Mouse (Mus musculus) limb, embryonic 11.5 days (tissue): ENCODE results near the gene Kdm5c. TPM values are rescaled to one million over a fixed set of nuclear protein-coding genes. Genes with fewer than 3 reads are reported as not detected.

Source experiments
- ATAC-seq: fragments of 200-750 bp; cut with Nextera tagmentation; 2 replicates; pipeline ENCODE4 v1.8.0; 2017; ENCODE audit warnings: low read depth; ENCODE audit not compliant: insufficient number of reproducible peaks, low FRiP score, low TSS enrichment
- DNase-seq: peaks from one replicate; pipeline ENCODE4 v3.0.0-alpha.2; 2015; ENCODE audit warnings: low spot score
- H3K27ac ChIP-seq: fragments of 300-500 bp; sonication (generic); replicated peaks from 2 replicates; pipeline ENCODE4 v1.5.1; 2014; ENCODE audit warnings: low read depth, mild to moderate bottlenecking, low read length
- H3K27me3 ChIP-seq: fragments of 300-500 bp; sonication (generic); 2 replicates; pipeline ENCODE4 v1.6.1; 2014; ENCODE audit warnings: mild to moderate bottlenecking, low read length, mixed read lengths; ENCODE audit not compliant: control insufficient read depth, insufficient read depth
- H3K36me3 ChIP-seq: fragments of 300-500 bp; sonication (generic); 2 replicates; pipeline ENCODE4 v1.6.1; 2014; ENCODE audit warnings: mild to moderate bottlenecking, low read length, moderate library complexity, mixed read lengths; ENCODE audit not compliant: control insufficient read depth, insufficient read depth
- H3K4me1 ChIP-seq: fragments of 300-500 bp; sonication (generic); 2 replicates; pipeline ENCODE4 v1.6.1; 2014; ENCODE audit warnings: low read length, mixed read lengths; ENCODE audit not compliant: control insufficient read depth, insufficient read depth
- H3K4me2 ChIP-seq: fragments of 300-500 bp; sonication (generic); 2 replicates; pipeline ENCODE4 v1.6.1; 2014; ENCODE audit warnings: low read depth, mild to moderate bottlenecking, moderate library complexity; ENCODE audit not compliant: severe bottlenecking
- H3K4me3 ChIP-seq: fragments of 300-500 bp; sonication (generic); 2 replicates; pipeline ENCODE4 v1.5.1; 2014; ENCODE audit warnings: low read depth, low read length
- H3K9ac ChIP-seq: fragments of 300-500 bp; sonication (generic); 2 replicates; pipeline ENCODE4 v1.6.1; 2014; ENCODE audit warnings: mild to moderate bottlenecking, low read length
- H3K9me3 ChIP-seq: fragments of 300-500 bp; sonication (generic); 2 replicates; pipeline ENCODE4 v1.6.1; 2016; ENCODE audit warnings: low read length; ENCODE audit not compliant: control insufficient read depth
- WGBS: fragments of 180-500 bp; shearing (Covaris S2); extraction: QIAGEN DNeasy Blood & Tissue Kit; methylation state at CpG from one replicate; pipeline ENCODE4 v1.1.7; 2014; 5-methylcytosine and 5-hydroxymethylcytosine counted together
- polyA plus RNA-seq: library from polyadenylated mRNA; unstranded; fragments of >200 nt; fragmentation: Nextera tagmentation; extraction: Ambion mirVana; gene quantifications from 2 replicates; pipeline ENCODE4 v1.2.1, GENCODE M21; 2014

Kdm5c gene
- 33.8 and 41.4 TPM in 2 replicates for polyA plus RNA-seq

- peaks cover 11% of the 10 kb centered on the region; the same call in 1 of the 2 replicates for H3K4me1 ChIP-seq
- 0 out of 2 replicates have a peak, but pooled peaks cover 3% of the 10 kb centered on the region for H3K27me3 ChIP-seq
- H3K27ac ChIP-seq = peak within 1 kb of the TSS; percentile 39; the same call in 1 of the 2 replicates
- peak; percentile 97 for ATAC-seq
- H3K4me3 ChIP-seq = peak within 1 kb of the TSS; percentile 86
- under 1% methylated on average over 68 of the region's 69 CpGs for WGBS
- DNase-seq = peak; percentile 96
- no peaks in the 10 kb centered on the region for H3K36me3 ChIP-seq
- H3K9me3 ChIP-seq = no peaks in the 10 kb centered on the region
- H3K9ac ChIP-seq = peak within 1 kb of the TSS; percentile 94
- H3K4me2 ChIP-seq = peak within 1 kb of the TSS; percentile 56
Observed at GRCm38 (mm10) chrX:152232781-152233763, at the start of gene Kdm5c. Gene Kdm5c, plus strand, starts transcription at chrX:152233020.

GRCm38 (mm10) chrX:152187151-152187550 is 45.7 kb upstream of the Kdm5c start:
- Histone ChIP-seq H3K9ac (no peak overlapping the region), H3K4me2 (no peak overlapping the region), H3K4me1 (no peaks in the 10 kb centered on the region), H3K4me3 (no peak overlapping the region), H3K36me3 (no peaks in the 10 kb centered on the region), H3K27me3 (0 out of 2 replicates have a peak, but pooled peaks cover 13% of the 10 kb centered on the region), H3K27ac (no peak overlapping the region), H3K9me3 (no peaks in the 10 kb centered on the region)
- DNase-seq (no peak), ATAC-seq (no peak)

- WGBS = 77% methylated on average over 1 of the region's 1 CpGs
- Histone ChIP-seq H3K4me1 (no peaks in the 10 kb centered on the region), H3K9me3 (no peaks in the 10 kb centered on the region), H3K36me3 (no peaks in the 10 kb centered on the region), H3K27me3 (peaks cover 31% of the 10 kb centered on the region; the same call in 1 of the 2 replicates), H3K27ac (no peak overlapping the region), H3K4me2 (no peak overlapping the region), H3K9ac (no peak overlapping the region), H3K4me3 (no peak overlapping the region)
- DNase-seq = no peak
- no peak for ATAC-seq
Observed at GRCm38 (mm10) chrX:152191266-152191665, 41.6 kb upstream of the Kdm5c start.

GRCm38 (mm10) chrX:152197814-152198648 is 34.8 kb upstream of the Kdm5c start:
- Histone ChIP-seq H3K9ac (no peak overlapping the region), H3K9me3 (no peaks in the 10 kb centered on the region), H3K4me1 (no peaks in the 10 kb centered on the region), H3K27me3 (peaks cover 44% of the 10 kb centered on the region), H3K4me3 (no peak overlapping the region), H3K27ac (no peak overlapping the region), H3K4me2 (no peak overlapping the region), H3K36me3 (no peaks in the 10 kb centered on the region)
- WGBS = 79% methylated on average over 1 of the region's 1 CpGs
- ATAC-seq (no peak), DNase-seq (no peak)

- Histone ChIP-seq H3K9ac (no peak overlapping the region), H3K4me3 (no peak overlapping the region), H3K4me2 (no peak overlapping the region), H3K9me3 (no peaks in the 10 kb centered on the region), H3K27me3 (peaks cover 44% of the 10 kb centered on the region), H3K27ac (no peak overlapping the region), H3K4me1 (no peaks in the 10 kb centered on the region), H3K36me3 (no peaks in the 10 kb centered on the region)
- 39% methylated on average over 4 of the region's 4 CpGs for WGBS
- ATAC-seq = no peak
- DNase-seq = no peak
Observed at GRCm38 (mm10) chrX:152201737-152202421, 30.9 kb upstream of the Kdm5c start.

- 42% methylated on average over 8 of the region's 8 CpGs for WGBS
- no peak overlapping the region for H3K9ac ChIP-seq
- no peaks in the 10 kb centered on the region for H3K9me3 ChIP-seq
- peaks cover 44% of the 10 kb centered on the region for H3K27me3 ChIP-seq
- no peak for ATAC-seq
- no peaks in the 10 kb centered on the region for H3K36me3 ChIP-seq
- H3K4me1 ChIP-seq = no peaks in the 10 kb centered on the region
- DNase-seq = no peak
- no peak overlapping the region for H3K4me2 ChIP-seq
- H3K27ac ChIP-seq = no peak overlapping the region
- H3K4me3 ChIP-seq = no peak overlapping the region
Observed at GRCm38 (mm10) chrX:152202422-152203103, 30.3 kb upstream of the Kdm5c start.

- WGBS = 80% methylated on average over 4 of the region's 4 CpGs
- ATAC-seq = no peak
- Histone ChIP-seq H3K27me3 (peaks cover 44% of the 10 kb centered on the region), H3K36me3 (no peaks in the 10 kb centered on the region), H3K9me3 (no peaks in the 10 kb centered on the region), H3K4me2 (no peak overlapping the region), H3K4me1 (no peaks in the 10 kb centered on the region), H3K4me3 (no peak overlapping the region), H3K27ac (no peak overlapping the region), H3K9ac (no peak overlapping the region)
- DNase-seq = no peak
Observed at GRCm38 (mm10) chrX:152203247-152203646, 29.6 kb upstream of the Kdm5c start.
